ENCODE assay signal across 13 mouse cellular contexts in genomic region chr1:40619093-40619492, GRCm38 (mm10). TPM values are rescaled to one million over a fixed set of nuclear protein-coding genes. Genes with fewer than 3 reads are reported as not detected.
A peak's percentile ranks its signal among the peaks of the same experiment; 100 is the strongest.
DNase-seq lines count a peak whose midpoint lies in the region; ATAC-seq and TF ChIP-seq lines count a peak whose summit lies in the region.
"Had no signal": no experiment of that assay in that cellular context is flagged by ENCODE, and none has a peak within 500 bp of the region (broad histone marks: within the 10 kb centered on the region; RNA-seq: fewer than 3 reads in every experiment).

No protein-coding gene starts in this region.

- no peaks in the 10 kb centered on the region for H3K9me3 ChIP-seq in liver, embryonic 14.5 days (ENCODE audit: control insufficient read depth, low read length)
- 0 out of 2 replicates have a peak, but pooled peaks cover 4% of the 10 kb centered on the region for H3K9me3 ChIP-seq in E14TG2a.4 (ENCODE audit: low read length)
- H3K9me3 ChIP-seq in forebrain, embryonic 16.5 days (ENCODE audit: control insufficient read depth, low read length) = no peaks in the 10 kb centered on the region
- H3K9me3 ChIP-seq: liver, embryonic 13.5 days had no signal

- TF ChIP-seq EP300 in liver, embryonic 14.5 days (IDR thresholded peaks at IDR 0.05; ENCODE audit: low read depth) = no peak

- H3K27me3 ChIP-seq in liver, embryonic 14.5 days (ENCODE audit: control insufficient read depth, insufficient read depth, low read length) = no peaks in the 10 kb centered on the region
- H3K27me3 ChIP-seq in E14TG2a.4 (ENCODE audit: insufficient read depth, low read length) = no peaks in the 10 kb centered on the region
- H3K27me3 ChIP-seq in forebrain, embryonic 16.5 days (replicated peaks; ENCODE audit: control insufficient read depth, insufficient read depth, low read length) = no peaks in the 10 kb centered on the region
- H3K27me3 ChIP-seq: liver, embryonic 13.5 days had no signal

- WGBS in liver, embryonic 14.5 days (ENCODE audit: insufficient replicate concordance) = 47% methylated on average over 5 of the region's 5 CpGs
- WGBS in forebrain, embryonic 16.5 days = 90% methylated on average over 5 of the region's 5 CpGs

- no peak overlapping the region for H3K4me2 ChIP-seq in liver, embryonic 14.5 days (ENCODE audit: low read depth)
- no peak overlapping the region for H3K4me2 ChIP-seq in forebrain, embryonic 16.5 days (ENCODE audit: low read length)
- H3K4me2 ChIP-seq: liver, embryonic 13.5 days had no signal

- no peaks in the 10 kb centered on the region for H3K4me1 ChIP-seq in liver, embryonic 14.5 days (replicated peaks; ENCODE audit: control insufficient read depth in 2 of 2, insufficient read depth in 2 of 2, low read length in 1 of 2)
- H3K4me1 ChIP-seq in E14TG2a.4 (replicated peaks; ENCODE audit: low read depth, low read length) = no peaks in the 10 kb centered on the region
- H3K4me1 ChIP-seq in forebrain, embryonic 16.5 days (replicated peaks; ENCODE audit: control insufficient read depth, insufficient read depth, low read length) = no peaks in the 10 kb centered on the region
- H3K4me1 ChIP-seq: liver, embryonic 13.5 days had no signal

- no peak for ATAC-seq in liver, embryonic 14.5 days (ENCODE audit: insufficient read depth)
- ATAC-seq in forebrain, embryonic 16.5 days = no peak
- ATAC-seq: activated CD4-positive, CD25-positive, alpha-beta regulatory T cell, adult 4 months; inflammation-experienced regulatory T-cells, adult 6 months had no signal

- DNase-seq in embryo, embryonic 11 days = peak; percentile 26
- DNase-seq in embryo, embryonic 10 days (ENCODE audit: low spot score) = no peak
- DNase-seq in liver, embryonic 14.5 days (ENCODE audit: low read depth in 3 of 3, low spot score in 3 of 3) = no peak
- DNase-seq in liver = no peak
- peak; percentile 28 for DNase-seq in kidney, adult 9 months
- no peak for DNase-seq in right cerebral cortex, postnatal 10 days (ENCODE audit: low spot score in 2 of 2)
- DNase-seq: cerebellum, postnatal 14 days; liver, embryonic 13.5 days had no signal

- no peak overlapping the region for H3K4me3 ChIP-seq in liver, embryonic 14.5 days (ENCODE audit: insufficient read depth in 1 of 2, low read depth in 2 of 2, low read length in 2 of 2)
- H3K4me3 ChIP-seq in E14TG2a.4 (replicated peaks; ENCODE audit: low read length) = no peak overlapping the region
- H3K4me3 ChIP-seq in forebrain, embryonic 16.5 days (replicated peaks; ENCODE audit: low read length) = no peak overlapping the region
- H3K4me3 ChIP-seq: liver, embryonic 13.5 days; myocyte had no signal

- no peak overlapping the region for H3K9ac ChIP-seq in liver, embryonic 14.5 days (replicated peaks)
- H3K9ac ChIP-seq in forebrain, embryonic 16.5 days (replicated peaks; ENCODE audit: low read depth, low read length) = no peak overlapping the region
- H3K9ac ChIP-seq: liver, embryonic 13.5 days had no signal

- no peak overlapping the region for H3K27ac ChIP-seq in liver, embryonic 14.5 days
- H3K27ac ChIP-seq in forebrain, embryonic 16.5 days (ENCODE audit: low read length) = no peak overlapping the region
- H3K27ac ChIP-seq: liver, embryonic 13.5 days had no signal

- peak; percentile 31; the same call in 1 of the 2 replicates for TF ChIP-seq CTCF in liver, embryonic 14.5 days (IDR thresholded peaks at IDR 0.05; ENCODE audit: low read depth)
- peak; percentile 21 for TF ChIP-seq CTCF in E14TG2a.4 (conservative IDR thresholded peaks at IDR 0.05; ENCODE audit: low read length)

- no peaks in the 10 kb centered on the region for H3K36me3 ChIP-seq in liver, embryonic 14.5 days (replicated peaks; ENCODE audit: control insufficient read depth, insufficient read depth, low read depth)
- H3K36me3 ChIP-seq in E14TG2a.4 (ENCODE audit: insufficient read depth, low read length) = no peaks in the 10 kb centered on the region
- H3K36me3 ChIP-seq in forebrain, embryonic 16.5 days (ENCODE audit: control insufficient read depth, insufficient read depth) = no peaks in the 10 kb centered on the region
- H3K36me3 ChIP-seq: liver, embryonic 13.5 days had no signal

RNA-seq across cellular contexts. Expression of gene Slc9a4, which starts 39.2 kb away (rescaled TPM):
- polyA plus RNA-seq in liver, embryonic 14.5 days (2012; rRNA removed) = not detected in 2 replicates
- not detected in 2 replicates for polyA plus RNA-seq in liver, embryonic 14.5 days (2014; fragmentation: Nextera tagmentation; extraction: Ambion mirVana)
- 0.25 TPM in 1 of 2 replicates, not detected in the other for polyA plus RNA-seq in forebrain, embryonic 16.5 days (2015; fragmentation: Nextera tagmentation; extraction: Ambion mirVana)
- polyA plus RNA-seq: activated CD4-positive, CD25-positive, alpha-beta regulatory T cell, adult 4 months; inflammation-experienced regulatory T-cells, adult 6 months; liver, embryonic 13.5 days had no signal

Comparison
In these comparisons a context has a peak if more than half of its experiments do, and no peak if none do; other contexts are left out.
1. DNase-seq: peak in embryo, embryonic 11 days (single experiment) and kidney, adult 9 months (single experiment); none in embryo, embryonic 10 days (single experiment), liver, embryonic 14.5 days (0 of 3), liver (single experiment) and right cerebral cortex, postnatal 10 days (0 of 2).